Mouse (Mus musculus) heart, postnatal 0 days (tissue): ENCODE measurements at regions not wholly inside any gene's neighbourhood (a gene's known extent, or its start where the extent isn't known, plus 50 kb on each side); places are given as distances from the start of the nearest gene placed in this dataset.

ENCODE experiments used
- ATAC-seq: fragments of 200-750 bp; cut with Nextera tagmentation; 2 replicates; pipeline ENCODE4 v1.8.0; 2017; ENCODE audit warnings: low read depth, moderate number of reproducible peaks, moderate library complexity; ENCODE audit not compliant: insufficient read depth
- DNase-seq: peaks from one replicate; pipeline ENCODE4 v3.0.0-alpha.2; 2016; ENCODE audit warnings: low spot score
- H3K27ac ChIP-seq: fragments of 300-500 bp; sonication (generic); 2 replicates; pipeline ENCODE4 v1.5.1; 2014; ENCODE audit warnings: low read depth, mild to moderate bottlenecking
- H3K27me3 ChIP-seq: fragments of 300-500 bp; sonication (generic); 2 replicates; pipeline ENCODE4 v1.6.1; 2014; ENCODE audit warnings: low read length, mixed read lengths; ENCODE audit not compliant: control insufficient read depth, insufficient read depth
- H3K36me3 ChIP-seq: fragments of 300-500 bp; sonication (generic); replicated peaks from 2 replicates; pipeline ENCODE4 v1.6.1; 2014; ENCODE audit warnings: low read length, mixed read lengths; ENCODE audit not compliant: control insufficient read depth, insufficient read depth
- H3K4me1 ChIP-seq: fragments of 300-500 bp; sonication (generic); 2 replicates; pipeline ENCODE4 v1.6.1; 2014; ENCODE audit warnings: antibody characterized with exemption; ENCODE audit not compliant: control insufficient read depth, insufficient read depth
- H3K4me2 ChIP-seq: fragments of 300-500 bp; sonication (generic); 2 replicates; pipeline ENCODE4 v1.6.1; 2014; ENCODE audit warnings: low read depth, mild to moderate bottlenecking, low read length, moderate library complexity
- H3K4me3 ChIP-seq: fragments of 300-500 bp; sonication (generic); 2 replicates; pipeline ENCODE4 v1.5.1; 2014; ENCODE audit warnings: low read depth, low read length
- H3K9ac ChIP-seq: fragments of 300-500 bp; sonication (generic); replicated peaks from 2 replicates; pipeline ENCODE4 v1.6.1; 2014; ENCODE audit warnings: low read depth, low read length, mixed read lengths
- H3K9me3 ChIP-seq: fragments of 300-500 bp; sonication (generic); replicated peaks from 2 replicates; pipeline ENCODE4 v1.6.1; 2016; ENCODE audit warnings: low read length; ENCODE audit not compliant: control insufficient read depth
- CTCF ChIP-seq: IDR thresholded peaks from 2 replicates; pipeline ENCODE4 v1.5.1; 2016; ENCODE audit warnings: antibody characterized with exemption, control low read depth, low read depth
- EP300 ChIP-seq: IDR thresholded peaks from 2 replicates; pipeline ENCODE4 v1.6.1; 2016; ENCODE audit warnings: antibody characterized with exemption, low read depth
- WGBS: fragments of 180-500 bp; shearing (Covaris S2); extraction: QIAGEN DNeasy Blood & Tissue Kit; methylation state at CpG from one replicate; pipeline ENCODE4 v1.1.7; 2014; 5-methylcytosine and 5-hydroxymethylcytosine counted together

DNA sequence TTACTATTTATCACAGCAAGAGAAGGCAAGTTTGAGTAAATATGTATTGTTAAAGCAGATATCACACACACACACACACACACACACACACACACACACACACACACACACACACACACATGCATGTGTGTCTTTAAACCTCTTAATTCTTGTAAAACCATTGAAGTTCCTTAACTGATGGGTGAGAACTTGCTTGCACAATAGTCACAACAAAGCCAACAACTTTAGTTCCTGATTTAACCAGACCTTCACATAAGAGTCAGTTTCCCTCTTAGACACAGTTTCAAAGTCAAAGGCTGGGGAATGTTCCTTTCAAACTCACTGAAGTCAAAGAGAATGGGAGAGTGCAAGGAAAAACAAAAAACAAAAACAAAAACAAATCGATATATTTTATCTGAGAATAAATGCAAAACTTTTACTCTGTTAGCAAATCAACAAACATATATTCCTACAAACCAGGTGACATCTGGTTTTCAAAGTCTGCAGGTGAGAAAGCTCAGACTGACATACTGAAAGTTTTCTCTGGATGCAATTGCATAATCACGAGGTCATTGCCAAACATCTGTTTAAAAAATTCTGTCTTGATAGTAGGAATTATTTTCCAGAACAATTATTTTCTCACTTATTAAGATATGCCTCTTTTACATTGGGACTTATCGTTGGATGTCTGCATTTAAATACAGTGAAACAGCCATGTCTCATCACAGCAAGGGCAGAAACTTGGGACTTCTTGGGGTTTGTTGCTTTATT is 162.6 kb upstream of the Gm5148 start:
- no peak for TF ChIP-seq EP300
- no peak for TF ChIP-seq CTCF
- Histone ChIP-seq H3K36me3 (no peaks in the 10 kb centered on the region), H3K4me3 (no peak overlapping the region), H3K4me2 (no peak overlapping the region), H3K9ac (no peak overlapping the region), H3K27ac (no peak overlapping the region), H3K4me1 (peaks cover 9% of the 10 kb centered on the region; the same call in 1 of the 2 replicates), H3K27me3 (no peaks in the 10 kb centered on the region), H3K9me3 (no peaks in the 10 kb centered on the region)
- 78% methylated on average over 3 of the region's 3 CpGs for WGBS
- no peak for DNase-seq
- ATAC-seq = no peak

DNA sequence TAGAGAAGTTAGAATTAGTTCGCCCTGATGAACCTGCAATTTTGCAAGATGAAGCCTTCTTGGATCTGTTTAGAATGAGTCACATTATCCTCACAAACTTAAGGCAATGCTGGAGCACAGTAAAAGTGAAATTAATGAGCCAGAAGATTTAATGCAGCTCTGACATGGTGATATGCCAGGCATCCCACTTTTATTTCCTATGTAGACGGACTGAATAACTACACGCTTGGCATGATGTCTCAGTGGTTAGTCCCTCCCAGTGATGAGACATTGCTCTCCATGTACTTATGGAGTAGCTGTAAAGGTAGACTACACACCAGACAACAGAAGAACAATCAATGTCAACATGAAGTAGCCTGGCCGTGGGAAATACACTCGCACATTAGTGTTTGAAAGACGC is 161.5 kb upstream of the Gm5148 start:
- DNase-seq (no peak), ATAC-seq (no peak)
- no peaks in the 10 kb centered on the region for H3K9me3 ChIP-seq
- H3K4me1 ChIP-seq = peaks cover 9% of the 10 kb centered on the region; the same call in 1 of the 2 replicates
- H3K4me3 ChIP-seq = no peak overlapping the region
- no peaks in the 10 kb centered on the region for H3K36me3 ChIP-seq
- no peak overlapping the region for H3K27ac ChIP-seq
- no peak overlapping the region for H3K9ac ChIP-seq
- TF ChIP-seq EP300 = no peak
- TF ChIP-seq CTCF = peak; percentile 2; the same call in 1 of the 2 replicates
- H3K4me2 ChIP-seq = no peak overlapping the region
- no peaks in the 10 kb centered on the region for H3K27me3 ChIP-seq
- 88% methylated on average over 6 of the region's 6 CpGs for WGBS

DNA sequence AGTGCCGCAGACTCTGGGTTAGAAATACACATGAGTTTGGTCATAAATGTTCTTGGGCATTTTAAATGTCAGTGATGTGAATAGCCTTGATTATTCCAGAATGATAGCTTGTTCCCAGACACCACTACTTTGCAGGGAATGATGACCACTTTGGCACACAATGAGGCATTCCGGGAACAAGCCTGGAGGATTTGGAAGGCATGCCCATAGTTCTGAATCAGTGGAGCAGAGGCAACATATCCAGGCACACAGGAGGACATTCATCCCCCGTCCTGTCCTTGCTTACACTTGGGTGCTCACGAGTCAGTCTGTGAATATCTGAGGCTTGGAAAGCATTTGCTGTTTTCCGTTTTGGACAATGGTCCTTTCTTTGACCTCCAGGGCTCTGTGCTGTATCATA is 158.1 kb upstream of the Gm5148 start:
- Histone ChIP-seq H3K4me2 (no peak overlapping the region), H3K36me3 (no peaks in the 10 kb centered on the region), H3K27me3 (no peaks in the 10 kb centered on the region), H3K9me3 (no peaks in the 10 kb centered on the region), H3K27ac (peak overlapping the region; percentile 43), H3K4me1 (0 out of 2 replicates have a peak, but pooled peaks cover 6% of the 10 kb centered on the region), H3K9ac (no peak overlapping the region), H3K4me3 (no peak overlapping the region)
- ATAC-seq (no peak), DNase-seq (no peak)
- TF ChIP-seq CTCF (no peak), EP300 (no peak)
- WGBS = 36% methylated on average over 5 of the region's 5 CpGs

DNA sequence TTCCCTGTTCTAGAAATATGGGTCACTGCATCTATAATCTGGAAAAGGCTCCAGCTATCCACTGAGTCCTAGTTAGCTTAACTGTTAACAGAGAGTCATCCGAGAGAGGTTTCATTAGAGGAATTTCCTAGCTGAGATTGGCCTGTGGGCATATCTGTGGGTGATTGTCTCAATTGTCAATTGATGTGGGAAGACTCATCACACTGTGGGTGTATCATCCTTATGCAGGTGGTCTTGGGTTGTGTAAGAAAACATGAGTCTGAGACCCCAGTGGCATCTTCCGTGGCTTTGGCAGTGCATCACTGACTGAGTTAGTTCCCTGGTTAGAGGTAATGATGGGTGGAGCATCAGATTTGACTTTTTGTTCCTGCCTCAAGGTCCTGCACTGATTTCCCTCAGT is 156.7 kb upstream of the Gm5148 start:
- Histone ChIP-seq H3K4me1 (peaks cover 11% of the 10 kb centered on the region), H3K27ac (no peak overlapping the region), H3K9me3 (no peaks in the 10 kb centered on the region), H3K27me3 (no peaks in the 10 kb centered on the region), H3K36me3 (no peaks in the 10 kb centered on the region), H3K4me3 (no peak overlapping the region), H3K9ac (no peak overlapping the region), H3K4me2 (no peak overlapping the region)
- TF ChIP-seq CTCF (no peak), EP300 (no peak)
- no peak for DNase-seq
- 83% methylated on average over 2 of the region's 2 CpGs for WGBS
- ATAC-seq = no peak

DNA sequence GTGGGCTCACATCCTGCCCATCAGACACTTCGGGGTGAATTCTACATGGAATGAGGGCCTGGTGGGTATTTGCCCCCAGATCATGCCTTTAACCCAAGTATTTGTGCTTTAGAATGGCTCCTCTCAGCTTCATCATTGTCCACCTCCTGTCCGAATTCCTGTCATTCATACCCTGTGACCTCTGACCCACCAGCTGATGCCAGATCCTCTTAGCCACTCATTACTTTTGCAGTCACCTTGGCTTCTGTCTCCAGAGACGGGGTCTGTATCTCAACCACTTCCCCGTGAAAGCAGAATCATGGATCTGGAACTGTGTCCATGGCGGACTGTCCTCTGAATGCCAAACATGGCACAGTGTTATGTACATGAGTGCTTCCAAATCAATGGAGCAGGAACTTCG is 154.8 kb upstream of the Gm5148 start:
- H3K4me1 ChIP-seq = peaks cover 30% of the 10 kb centered on the region
- no peak overlapping the region for H3K27ac ChIP-seq
- H3K27me3 ChIP-seq = no peaks in the 10 kb centered on the region
- H3K4me3 ChIP-seq = no peak overlapping the region
- 68% methylated on average over 6 of the region's 6 CpGs for WGBS
- no peaks in the 10 kb centered on the region for H3K9me3 ChIP-seq
- no peaks in the 10 kb centered on the region for H3K36me3 ChIP-seq
- TF ChIP-seq EP300 (no peak), CTCF (no peak)
- no peak overlapping the region for H3K4me2 ChIP-seq
- no peak for ATAC-seq
- H3K9ac ChIP-seq = no peak overlapping the region
- DNase-seq = no peak
